Mouse (Mus musculus) liver, embryonic 14.5 days (tissue): Measurements from ENCODE around the gene Hnrnpk.

ENCODE experiments used
- CTCF ChIP-seq: IDR thresholded peaks from 2 replicates; pipeline ENCODE4 v1.5.1; 2016; ENCODE audit warnings: antibody characterized with exemption, low read depth, control low read depth
- EP300 ChIP-seq: IDR thresholded peaks from 2 replicates; pipeline ENCODE4 v1.6.1; 2016; ENCODE audit warnings: antibody characterized with exemption, low read depth

DNA sequence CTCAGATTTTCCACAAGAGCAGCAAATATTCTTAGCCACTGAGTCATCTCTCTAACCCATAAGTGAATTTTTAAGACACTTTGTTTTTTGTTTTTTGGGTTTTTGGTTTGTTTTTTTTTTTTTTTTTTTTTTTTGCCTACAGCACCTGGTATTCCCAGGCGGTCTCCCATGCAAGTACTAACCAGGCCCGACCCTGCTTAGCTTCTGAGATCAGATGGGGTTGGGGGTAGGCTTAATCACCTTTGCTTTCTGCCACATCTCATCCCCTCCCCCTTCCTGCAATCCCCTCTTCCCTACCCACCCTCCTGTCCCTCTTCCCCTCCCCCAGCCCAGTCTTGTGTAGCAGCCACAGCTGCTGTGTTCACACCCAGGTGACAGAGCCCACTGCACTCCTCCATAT lies 36.6 kb upstream of the Hnrnpk start:
- TF ChIP-seq CTCF (no peak), EP300 (no peak)
